Mouse (Mus musculus): ENCODE data around the gene Matk. TPM values are rescaled to one million over a fixed set of nuclear protein-coding genes. Genes with fewer than 3 reads are reported as not detected.

The Matk gene
- total and polyA plus RNA-seq, 3 experiments, result 0.23 to 1.0 TPM; not detected in 1

DNA sequence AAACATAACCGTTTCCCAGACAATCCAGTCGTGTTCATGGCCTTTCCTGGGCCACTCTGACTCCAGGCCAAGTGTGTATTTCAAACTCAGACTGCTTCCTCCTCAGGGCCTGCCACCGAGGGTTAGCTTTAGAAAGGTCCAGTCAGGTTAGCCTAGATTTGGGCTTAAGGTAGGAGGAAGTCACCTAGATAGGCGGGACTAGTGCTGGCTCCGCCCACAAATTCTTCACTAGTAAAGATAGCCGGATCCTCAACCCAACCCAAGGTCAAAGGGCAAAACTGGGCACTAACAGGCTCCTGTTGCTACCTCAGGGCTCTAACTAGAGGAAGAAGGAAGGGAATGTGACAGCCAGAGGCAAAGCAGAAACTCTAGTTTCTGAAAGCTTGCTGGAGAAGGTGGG, 33.9 kb downstream of the Matk start:
- Histone ChIP-seq H3K4me1 (ENCODE audit: control insufficient read depth in 1 of 2, insufficient read depth in 2 of 2, low read length in 2 of 2) (peaks cover 6 to 18% of the 10 kb centered on the region in 2 experiments), H3K9me3 (replicated peaks; ENCODE audit: insufficient read depth, low read length) (no peaks in the 10 kb centered on the region), H3K9ac (ENCODE audit: control insufficient read depth, low read depth, low read length, poor library complexity, severe bottlenecking) (peak overlapping the region; percentile 78), H3K36me3 (ENCODE audit: control insufficient read depth in 1 of 2, insufficient read depth in 2 of 2, low read length in 2 of 2) (peaks cover 0 to 13% of the 10 kb centered on the region in 2 experiments; a peak in 2 of 4 replicates), H3K27ac (ENCODE audit: control insufficient read depth, low read depth, low read length) (no peak overlapping the region), H3K27me3 (ENCODE audit: control insufficient read depth in 1 of 2, insufficient read depth in 2 of 2, low read length in 2 of 2) (no peaks in the 10 kb centered on the region), H3K4me3 (ENCODE audit: control insufficient read depth in 1 of 2, insufficient read depth in 1 of 2, low read depth in 2 of 2, low read length in 2 of 2) (peak overlapping the region; percentile 48 to 85), H3K79me2 (ENCODE audit: control insufficient read depth, insufficient read depth, low read length, poor library complexity) (no peaks in the 10 kb centered on the region)
- peak; percentile 38 for DNase-seq (ENCODE audit: low read depth, low spot score)
- TF ChIP-seq MYC (IDR thresholded peaks at IDR 0.05; ENCODE audit: low read depth, low read length) (no peak), USF2 (IDR thresholded peaks at IDR 0.05; ENCODE audit: borderline replicate concordance in 1 of 2, insufficient read depth in 1 of 2, low read depth in 1 of 2, low read length in 2 of 2) (no peak), MYB (IDR thresholded peaks at IDR 0.05; ENCODE audit: low read depth, low read length) (no peak), E2F4 (IDR thresholded peaks at IDR 0.05; ENCODE audit: borderline replicate concordance, low read depth, low read length) (no peak), KAT2A (conservative IDR thresholded peaks at IDR 0.05; ENCODE audit: low read depth, low read length) (no peak), TBP (IDR thresholded peaks at IDR 0.05; ENCODE audit: low read depth, low read length) (no peak), UBTF (IDR thresholded peaks at IDR 0.05; ENCODE audit: borderline replicate concordance, insufficient read depth, low read depth, low read length) (no peak), CHD1 (IDR thresholded peaks at IDR 0.05; ENCODE audit: low read depth, low read length) (no peak), MAFK (IDR thresholded peaks at IDR 0.05; ENCODE audit: borderline replicate concordance, low read depth, low read length) (no peak), BHLHE40 (IDR thresholded peaks at IDR 0.05; ENCODE audit: borderline replicate concordance, low read depth, low read length) (no peak)

DNA sequence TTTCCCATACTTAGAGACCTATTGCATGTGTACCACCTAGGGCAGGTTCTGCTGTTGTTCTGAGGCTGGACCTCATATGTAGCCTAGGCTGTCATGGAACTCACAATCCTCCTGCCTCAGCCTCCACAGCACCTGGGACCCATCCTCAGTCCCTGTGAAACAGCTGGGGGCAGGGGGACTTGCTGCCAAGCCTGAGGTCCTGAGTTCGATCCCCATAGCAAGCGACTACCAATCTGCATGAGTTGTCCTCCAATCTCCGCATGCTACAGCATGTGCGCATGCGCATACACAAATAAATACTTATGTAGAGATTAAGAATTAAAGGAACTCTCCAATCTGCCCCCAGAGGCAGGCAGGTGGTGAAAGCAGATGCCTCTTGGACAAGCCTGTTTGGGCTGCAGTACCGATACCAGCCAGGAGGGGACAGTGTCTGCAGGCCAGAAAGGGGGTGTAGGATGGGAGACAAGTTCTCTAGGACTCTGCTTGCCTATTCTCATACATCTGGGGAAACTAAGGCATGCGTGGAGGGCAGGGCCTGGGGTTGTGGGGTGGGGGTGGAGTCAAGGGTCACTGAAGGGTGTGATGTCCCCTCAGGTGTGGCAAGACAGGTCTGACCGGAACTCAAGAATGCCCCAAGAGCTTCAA, 34.9 kb downstream of the Matk start:
- no peak overlapping the region for H3K9ac ChIP-seq (ENCODE audit: control insufficient read depth, low read depth, low read length, poor library complexity, severe bottlenecking)
- no peaks in the 10 kb centered on the region for H3K27me3 ChIP-seq (ENCODE audit: control insufficient read depth in 1 of 2, insufficient read depth in 2 of 2, low read length in 2 of 2)
- H3K79me2 ChIP-seq (ENCODE audit: control insufficient read depth, insufficient read depth, low read length, poor library complexity), result no peaks in the 10 kb centered on the region
- no peak overlapping the region for H3K27ac ChIP-seq (ENCODE audit: control insufficient read depth, low read depth, low read length)
- no peaks in the 10 kb centered on the region for H3K9me3 ChIP-seq (replicated peaks; ENCODE audit: insufficient read depth, low read length)
- H3K4me1 ChIP-seq (ENCODE audit: control insufficient read depth in 1 of 2, insufficient read depth in 2 of 2, low read length in 2 of 2), result peaks cover 9 to 21% of the 10 kb centered on the region in 2 experiments
- peak; percentile 83 for DNase-seq (ENCODE audit: low read depth, low spot score)
- no peak overlapping the region for H3K4me3 ChIP-seq (ENCODE audit: control insufficient read depth in 1 of 2, insufficient read depth in 1 of 2, low read depth in 2 of 2, low read length in 2 of 2)
- H3K36me3 ChIP-seq (ENCODE audit: control insufficient read depth in 1 of 2, insufficient read depth in 2 of 2, low read length in 2 of 2), result peaks cover 0 to 16% of the 10 kb centered on the region in 2 experiments; a peak in 2 of 4 replicates
- TF ChIP-seq POLR2AphosphoS5 (IDR thresholded peaks at IDR 0.05; ENCODE audit: borderline replicate concordance, low read depth, low read length) (no peak), MXI1 (IDR thresholded peaks at IDR 0.05; ENCODE audit: low read depth, low read length) (no peak), JUND (IDR thresholded peaks at IDR 0.05; ENCODE audit: low read depth, low read length) (no peak), MAX (IDR thresholded peaks at IDR 0.05; ENCODE audit: low read length) (no peak), SMC3 (IDR thresholded peaks at IDR 0.05; ENCODE audit: low read depth, low read length) (peak; percentile 57), CTCF (IDR thresholded peaks at IDR 0.05 in 2 of 3, conservative IDR thresholded peaks at IDR 0.05 in 1 of 3; ENCODE audit: control insufficient read depth in 1 of 3, insufficient read depth in 1 of 3, low read depth in 2 of 3, low read length in 3 of 3, poor library complexity in 1 of 3, severe bottlenecking in 1 of 3) (peak; percentile 86 to 100 (median 87)), ZKSCAN1 (IDR thresholded peaks at IDR 0.05; ENCODE audit: low read depth, low read length) (no peak), NRF1 (IDR thresholded peaks at IDR 0.05; ENCODE audit: insufficient read depth, low read depth, low read length, poor library complexity, severe bottlenecking) (peak; percentile 47; the same call in 1 of the 2 replicates), TAL1 (IDR thresholded peaks at IDR 0.05; ENCODE audit: low read length) (peak; percentile 25; the same call in 1 of the 2 replicates), ZC3H11A (IDR thresholded peaks at IDR 0.05; ENCODE audit: low read depth, low read length) (peak; percentile 14; the same call in 1 of the 2 replicates), CHD1 (IDR thresholded peaks at IDR 0.05; ENCODE audit: low read depth, low read length) (no peak), UBTF (IDR thresholded peaks at IDR 0.05; ENCODE audit: borderline replicate concordance, insufficient read depth, low read depth, low read length) (no peak), BHLHE40 (IDR thresholded peaks at IDR 0.05; ENCODE audit: borderline replicate concordance, low read depth, low read length) (no peak; the same call in 1 of the 2 replicates), RAD21 (IDR thresholded peaks at IDR 0.05; ENCODE audit: low read depth, low read length) (peak; percentile 54), KAT2A (conservative IDR thresholded peaks at IDR 0.05; ENCODE audit: low read depth, low read length) (no peak), ZMIZ1 (IDR thresholded peaks at IDR 0.05; ENCODE audit: low read depth, low read length) (no peak), NELFE (IDR thresholded peaks at IDR 0.05; ENCODE audit: low read depth, low read length) (no peak), MEF2A (IDR thresholded peaks at IDR 0.05; ENCODE audit: extremely low read depth, insufficient replicate concordance, low read depth, low read length, poor library complexity, severe bottlenecking) (no peak), TCF12 (IDR thresholded peaks at IDR 0.05; ENCODE audit: low read depth, low read length) (no peak), SIN3A (IDR thresholded peaks at IDR 0.05; ENCODE audit: low read length) (no peak; the same call in 1 of the 2 replicates), RCOR1 (IDR thresholded peaks at IDR 0.05; ENCODE audit: low read depth, low read length) (peak; percentile 38; the same call in 1 of the 2 replicates), USF2 (IDR thresholded peaks at IDR 0.05; ENCODE audit: borderline replicate concordance in 1 of 2, insufficient read depth in 1 of 2, low read depth in 1 of 2, low read length in 2 of 2) (no peak), MAZ (IDR thresholded peaks at IDR 0.05; ENCODE audit: low read depth, low read length) (no peak), TBP (IDR thresholded peaks at IDR 0.05; ENCODE audit: low read depth, low read length) (no peak)
